Mouse (Mus musculus): ENCODE results near the gene Gsto1. TPM values are rescaled to one million over a fixed set of nuclear protein-coding genes. Genes with fewer than 3 reads are reported as not detected.

Gene Gsto1
- polyA plus RNA-seq, 1 experiment: 263 TPM

- H3K27me3 ChIP-seq (replicated peaks): no peaks in the 10 kb centered on the region
- TF ChIP-seq FLI1 (IDR thresholded peaks at IDR 0.05; ENCODE audit: low read length) (no peak), GATA1 (IDR thresholded peaks at IDR 0.05; ENCODE audit: borderline replicate concordance, low read length) (no peak)
- H3K4me1 ChIP-seq: peaks cover 64% of the 10 kb centered on the region
- H3K9me3 ChIP-seq: no peaks in the 10 kb centered on the region
- no peak overlapping the region for H3K4me3 ChIP-seq (replicated peaks)
- peaks cover 36% of the 10 kb centered on the region for H3K36me3 ChIP-seq (replicated peaks; ENCODE audit: low read length)
These were observed 58.6 kb downstream of the Gsto1 start for GRCm38 (mm10) chr19:47913344-47913743.

- no peak for TF ChIP-seq FLI1 (IDR thresholded peaks at IDR 0.05; ENCODE audit: low read length)
- TF ChIP-seq GATA1 (IDR thresholded peaks at IDR 0.05; ENCODE audit: borderline replicate concordance, low read length): no peak
- Histone ChIP-seq H3K4me3 (replicated peaks) (no peak overlapping the region), H3K4me1 (peaks cover 63% of the 10 kb centered on the region), H3K36me3 (replicated peaks; ENCODE audit: low read length) (peaks cover 36% of the 10 kb centered on the region), H3K27me3 (replicated peaks) (no peaks in the 10 kb centered on the region), H3K9me3 (no peaks in the 10 kb centered on the region)
These were observed 59.4 kb downstream of the Gsto1 start for GRCm38 (mm10) chr19:47914191-47914590.

Other genes starting within 250 kb of the Gsto1 start
- gene Col17a1, start 162.9 kb upstream of the Gsto1 start, polyA plus RNA-seq (2012; ENCODE audit: insufficient read depth, low replicate concordance): not detected in 2 replicates
- gene Sfr1, start 123.3 kb upstream of the Gsto1 start, polyA plus RNA-seq (2012; ENCODE audit: insufficient read depth, low replicate concordance): 4.5 and 9.7 TPM in 2 replicates
- not detected in 2 replicates for gene Gsto2, start 10.6 kb downstream of the Gsto1 start, polyA plus RNA-seq (2012; ENCODE audit: insufficient read depth, low replicate concordance)
- gene Cfap43, start 64.3 kb downstream of the Gsto1 start, polyA plus RNA-seq (2012; ENCODE audit: insufficient read depth, low replicate concordance): not detected in 2 replicates
- 2.1 and 2.3 TPM in 2 replicates for gene Itprip, start 64.3 kb downstream of the Gsto1 start, polyA plus RNA-seq (2012; ENCODE audit: insufficient read depth, low replicate concordance)
- not detected in 2 replicates for gene Cfap58, start 82.7 kb downstream of the Gsto1 start, polyA plus RNA-seq (2012; ENCODE audit: insufficient read depth, low replicate concordance)

All from megakaryocyte, embryonic 14.5 days (primary cell).